In genomic region chr11:35597882-35598281, GRCm38 (mm10) we compare ENCODE assay signal across 12 mouse cellular contexts.
"Had no signal": no experiment of that assay in that cellular context is flagged by ENCODE, and none has a peak within 500 bp of the region (broad histone marks: within the 10 kb centered on the region; RNA-seq: fewer than 3 reads in every experiment).

No protein-coding gene starts in this region.

- H3K4me2 ChIP-seq: kidney, embryonic 15.5 days; limb, embryonic 13.5 days; midbrain, embryonic 15.5 days; neural tube, embryonic 12.5 days had no signal

- H3K9ac ChIP-seq: kidney, embryonic 15.5 days; limb, embryonic 13.5 days; liver, embryonic 14.5 days; midbrain, embryonic 15.5 days; neural tube, embryonic 12.5 days had no signal

- H3K9me3 ChIP-seq: kidney, embryonic 15.5 days; limb, embryonic 13.5 days; midbrain, embryonic 15.5 days; neural tube, embryonic 12.5 days had no signal

- H3K36me3 ChIP-seq: kidney, embryonic 15.5 days; midbrain, embryonic 15.5 days; neural tube, embryonic 12.5 days had no signal

- DNase-seq: kidney, adult 2 months; kidney, postnatal 25 days; left cerebral cortex, postnatal 4 days; lung, adult 18-20 months; thymus, postnatal 4 days had no signal

- H3K4me3 ChIP-seq: kidney, embryonic 15.5 days; layer of hippocampus, adult 2 months; limb, embryonic 13.5 days; midbrain, embryonic 15.5 days; neural tube, embryonic 12.5 days had no signal

- ATAC-seq: midbrain, embryonic 15.5 days had no signal

- H3K27ac ChIP-seq: kidney, embryonic 15.5 days; limb, embryonic 13.5 days; liver, embryonic 14.5 days; midbrain, embryonic 15.5 days; neural tube, embryonic 12.5 days; stomach, postnatal 0 days had no signal

- H3K27me3 ChIP-seq: kidney, embryonic 15.5 days; limb, embryonic 13.5 days; neural tube, embryonic 12.5 days had no signal
